Mouse (Mus musculus): ENCODE results near the gene Zar1l. TPM values are rescaled to one million over a fixed set of nuclear protein-coding genes. Genes with fewer than 3 reads are reported as not detected.
A peak's percentile ranks its signal among the peaks of the same experiment; 100 is the strongest.

Gene Zar1l
- polyA plus RNA-seq, 1 experiment, result not detected

GRCm38 (mm10) chr5:150457904-150458739 lies 59.8 kb downstream of the Zar1l start:
- WGBS, result 13% methylated on average over 17 of the region's 17 CpGs
- Histone ChIP-seq H3K4me3 (replicated peaks; ENCODE audit: extremely low read depth, low read depth, low read length) (peak overlapping the region; percentile 83), H3K4me1 (ENCODE audit: control insufficient read depth, insufficient read depth, low read length) (peaks cover 4% of the 10 kb centered on the region)
- TF ChIP-seq CTCF (IDR thresholded peaks at IDR 0.05; ENCODE audit: insufficient read depth, low read length) (no peak), POLR2A (IDR thresholded peaks at IDR 0.05; ENCODE audit: borderline replicate concordance, extremely low read depth, low read depth, low read length) (no peak)
- no peak for DNase-seq

GRCm38 (mm10) chr5:150457165-150457903 lies 60.6 kb downstream of the Zar1l start:
- TF ChIP-seq CTCF (IDR thresholded peaks at IDR 0.05; ENCODE audit: insufficient read depth, low read length), result no peak
- TF ChIP-seq POLR2A (IDR thresholded peaks at IDR 0.05; ENCODE audit: borderline replicate concordance, extremely low read depth, low read depth, low read length), result peak; percentile 36; the same call in 1 of the 2 replicates
- DNase-seq, result peak; percentile 67
- H3K4me3 ChIP-seq (replicated peaks; ENCODE audit: extremely low read depth, low read depth, low read length), result peak overlapping the region; percentile 83
- peaks cover 4% of the 10 kb centered on the region for H3K4me1 ChIP-seq (ENCODE audit: control insufficient read depth, insufficient read depth, low read length)
- 23% methylated on average over 17 of the region's 17 CpGs for WGBS

Other genes starting within 250 kb of the Zar1l start
- gene Brca2, start 4.5 kb upstream of the Zar1l start, polyA plus RNA-seq (2012; rRNA removed), result 0.94 and 1.8 TPM in 2 replicates
- gene N4bp2l1, start 79.0 kb upstream of the Zar1l start, polyA plus RNA-seq (2012; rRNA removed), result 11.6 and 14.9 TPM in 2 replicates
- 4.6 and 6.3 TPM in 2 replicates for gene N4bp2l2, start 148.0 kb upstream of the Zar1l start, polyA plus RNA-seq (2012; rRNA removed)
- gene Pds5b, start 155.6 kb upstream of the Zar1l start, polyA plus RNA-seq (2012; rRNA removed), result 4.0 and 8.0 TPM in 2 replicates